Mouse (Mus musculus) urinary bladder, postnatal 10 days (tissue): ENCODE results near the gene Ptpn3.
A peak's percentile ranks its signal among the peaks of the same experiment; 100 is the strongest.

ENCODE experiments used
- DNase-seq: peaks from one replicate; pipeline ENCODE4 v3.0.0; 2022; ENCODE audit warnings: low spot score

The Ptpn3 gene

GRCm38 (mm10) chr4:57166922-57167870 lies 134.4 kb downstream of the Ptpn3 start:
- DNase-seq: no peak

DNA sequence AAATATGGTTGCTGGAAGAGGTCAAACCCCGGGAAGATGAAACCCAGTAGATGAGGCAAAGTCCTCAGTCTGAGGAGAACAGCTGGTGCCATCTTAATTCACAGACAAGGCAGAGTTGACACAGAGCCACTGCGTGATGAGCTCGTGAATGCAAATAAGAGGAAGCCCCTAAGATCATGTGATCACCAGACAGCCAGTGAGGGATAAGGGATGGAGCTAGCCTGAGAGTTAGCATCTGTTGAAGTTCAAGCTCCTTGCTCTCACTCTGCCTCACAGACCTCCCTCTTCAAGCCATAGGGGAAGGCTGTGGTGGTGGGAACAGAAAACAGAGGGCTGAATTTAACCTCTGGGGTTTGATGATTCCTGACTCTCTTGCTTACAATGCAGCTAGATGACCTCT lies 136.0 kb downstream of the Ptpn3 start:
- DNase-seq: no peak

DNA sequence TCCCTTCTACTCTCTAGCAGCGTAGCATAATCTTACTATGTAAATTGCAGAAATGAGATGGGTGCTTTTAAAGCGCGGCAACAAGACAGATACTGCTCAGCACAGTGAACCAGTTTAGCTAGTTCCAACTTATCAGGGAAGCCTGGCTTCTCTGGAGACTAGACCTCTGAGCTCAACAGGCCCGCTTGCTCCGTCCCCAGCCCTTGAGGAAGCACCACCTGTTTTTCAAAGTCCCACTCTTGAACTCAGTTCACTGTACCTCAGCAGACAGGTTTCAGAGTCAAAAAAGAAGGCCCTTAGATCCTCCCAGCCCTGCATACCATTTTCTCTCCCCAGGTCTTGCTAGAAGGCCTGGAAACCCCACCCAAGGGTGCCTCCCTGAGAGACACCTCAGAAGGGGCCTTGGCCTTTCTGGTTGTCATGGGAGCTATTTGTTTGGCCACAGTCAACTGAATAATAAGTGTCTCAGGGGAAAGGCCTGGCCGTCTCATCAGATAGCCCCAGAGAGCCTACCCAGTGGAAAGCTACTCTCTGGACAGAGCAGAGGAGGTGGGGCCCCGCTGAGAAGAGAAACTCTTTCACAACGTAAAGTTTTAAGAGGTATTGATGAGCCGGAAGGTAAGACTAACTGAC lies 136.9 kb downstream of the Ptpn3 start:
- no peak for DNase-seq

- no peak for DNase-seq
Observed at GRCm38 (mm10) chr4:57162789-57163722, 138.6 kb downstream of the Ptpn3 start.

GRCm38 (mm10) chr4:57160571-57160970 lies 141.1 kb downstream of the Ptpn3 start:
- no peak for DNase-seq

DNA sequence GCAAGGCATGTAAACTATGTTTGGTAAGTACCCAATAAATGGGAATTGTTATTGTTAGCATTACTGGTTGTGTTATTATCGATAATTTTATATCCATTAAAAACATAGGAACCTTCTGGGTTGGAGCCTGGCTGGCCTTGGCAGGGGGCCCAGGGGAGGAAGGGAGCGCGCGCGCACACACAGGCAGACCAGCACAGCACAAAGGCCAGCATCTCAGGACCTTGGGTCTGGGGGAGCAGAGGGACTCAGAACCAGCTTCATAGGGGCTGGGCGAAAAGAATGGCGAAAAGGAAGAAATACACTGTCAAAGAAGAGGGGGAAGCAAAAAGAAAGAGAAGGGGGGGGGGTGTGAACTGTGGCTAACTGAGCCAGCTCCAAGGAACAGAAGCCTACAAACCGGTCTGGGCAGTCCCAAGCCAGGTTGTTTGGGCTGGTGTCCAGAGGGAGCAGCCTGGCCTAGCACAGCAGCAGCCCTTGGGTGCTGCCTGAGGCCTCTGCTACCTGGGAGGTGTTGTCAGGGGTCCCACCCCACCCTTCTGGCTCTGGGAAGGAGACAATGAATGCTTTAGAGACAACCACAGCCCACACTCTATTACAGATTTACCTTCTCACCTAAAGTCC lies 145.0 kb downstream of the Ptpn3 start:
- no peak for DNase-seq

- DNase-seq: no peak
Observed at GRCm38 (mm10) chr4:57153838-57154237, 147.8 kb downstream of the Ptpn3 start.

GRCm38 (mm10) chr4:57153068-57153835 lies 148.4 kb downstream of the Ptpn3 start:
- DNase-seq: no peak

- no peak for DNase-seq
Observed at GRCm38 (mm10) chr4:57148182-57148581, 153.5 kb downstream of the Ptpn3 start.

GRCm38 (mm10) chr4:57143026-57143937 lies 158.4 kb downstream of the Ptpn3 start, which contains the start of gene Epb41l4b:
Gene Epb41l4b (minus strand): TSS chr4:57143437.
- DNase-seq: peak; percentile 30

DNA sequence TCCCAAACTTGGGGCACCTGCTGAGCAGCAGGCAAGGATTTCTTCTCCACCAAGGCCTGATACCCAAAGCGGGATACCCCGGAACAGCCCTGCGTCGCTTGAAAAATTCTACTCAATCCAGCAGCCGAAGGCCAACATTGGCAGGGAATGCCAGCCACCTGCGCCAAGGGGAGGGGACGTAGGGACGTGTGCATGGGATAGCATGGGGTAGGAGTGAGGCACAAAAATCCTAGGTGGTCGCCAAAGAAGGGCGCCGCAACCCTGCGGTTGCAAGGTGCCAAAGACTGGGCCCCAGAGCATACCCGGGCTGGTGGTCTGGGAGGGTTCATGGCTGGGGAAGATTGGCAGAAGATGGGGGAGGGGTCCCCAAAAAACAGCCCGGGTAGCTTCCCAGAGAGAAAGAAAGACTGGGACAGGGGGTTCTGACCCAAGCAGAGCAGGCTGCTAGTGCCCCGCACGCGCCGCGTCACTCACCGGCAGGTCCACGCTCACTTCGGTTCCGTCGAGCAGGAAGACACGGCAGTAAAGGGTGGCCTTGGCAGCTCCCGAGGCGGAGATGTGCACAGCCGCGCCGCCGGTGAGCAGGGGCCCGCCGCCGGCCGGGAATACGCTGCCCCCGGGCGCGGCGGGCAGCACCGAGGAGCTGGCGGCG lies 159.1 kb downstream of the Ptpn3 start:
- DNase-seq: no peak

- DNase-seq: no peak
Observed at GRCm38 (mm10) chr4:57141908-57142361, 159.7 kb downstream of the Ptpn3 start.

DNA sequence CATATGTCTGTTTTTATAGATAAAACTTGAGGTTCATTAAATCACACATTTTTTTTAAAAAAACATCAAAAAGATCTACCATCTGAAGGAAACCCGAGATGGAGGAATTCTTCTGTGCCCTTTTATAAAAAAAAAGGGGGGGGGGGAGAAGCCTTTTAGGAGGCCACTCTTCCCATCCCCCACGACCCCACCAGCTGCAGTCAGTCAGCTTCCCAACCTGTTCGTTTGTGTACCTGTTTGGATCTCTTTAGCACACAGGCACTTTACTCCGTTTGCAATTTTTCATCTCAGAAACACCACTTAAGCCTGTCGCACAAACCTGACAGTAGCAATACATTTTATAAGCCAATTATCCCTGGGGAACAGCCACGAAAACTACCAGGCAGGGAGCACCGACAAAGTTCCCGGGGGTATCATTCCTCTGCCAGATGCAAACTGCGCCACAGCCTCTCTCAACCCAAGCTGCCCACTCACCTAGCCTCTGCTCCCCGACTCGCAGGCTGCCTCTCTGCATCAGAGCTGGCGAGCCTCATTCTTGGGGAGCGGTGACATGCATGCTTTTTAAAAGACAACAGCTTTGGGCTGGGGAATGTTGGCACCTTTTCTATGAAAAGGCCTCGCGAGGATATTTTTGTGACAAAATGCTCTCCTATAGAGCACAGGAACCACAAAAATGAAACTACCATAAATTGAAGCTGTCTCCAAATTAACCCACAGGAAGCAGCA lies 160.5 kb downstream of the Ptpn3 start:
- DNase-seq: no peak
